Mouse (Mus musculus) cortical plate, adult 2 months (tissue): ENCODE measurements around the gene Olfr1115. TPM values are rescaled to one million over a fixed set of nuclear protein-coding genes. Genes with fewer than 3 reads are reported as not detected.
"Not testable (repeated sequence)": the region's sequence is repeated elsewhere in the genome, so short reads cannot be mapped to it uniquely, and the experiment has no call there.

Experiments
- H3K27ac ChIP-seq: fragments of 200-500 bp; 2 replicates; pipeline ENCODE4 v1.5.1; 2012; ENCODE audit warnings: low read length, control low read depth, inconsistent platforms; ENCODE audit not compliant: insufficient read depth
- H3K4me1 ChIP-seq: fragments of 200-500 bp; 2 replicates; pipeline ENCODE4 v1.6.1; 2011; ENCODE audit warnings: low read length; ENCODE audit not compliant: control insufficient read depth, insufficient read depth
- H3K4me3 ChIP-seq: fragments of 200-500 bp; 2 replicates; pipeline ENCODE4 v1.5.1; 2011; ENCODE audit warnings: mild to moderate bottlenecking, low read length, control low read depth; ENCODE audit not compliant: insufficient read depth
- CTCF ChIP-seq: fragments of 200-500 bp; IDR thresholded peaks from 2 replicates; pipeline ENCODE4 v1.5.1; 2011; ENCODE audit warnings: mild to moderate bottlenecking, control low read depth, low read length; ENCODE audit not compliant: insufficient read depth; ENCODE audit errors: extremely low read depth
- POLR2A ChIP-seq: fragments of 200-500 bp; IDR thresholded peaks from 2 replicates; pipeline ENCODE4 v1.6.1; 2011; ENCODE audit warnings: mild to moderate bottlenecking, low read length, control low read depth; ENCODE audit not compliant: insufficient read depth; ENCODE audit errors: extremely low read depth
- polyA plus RNA-seq: library from polyadenylated mRNA; depleted of rRNA; stranded (reverse); fragments of >200 nt; gene quantifications from 2 replicates; pipeline ENCODE4 v1.2.3, GENCODE M21; 2012; rRNA removed

The Olfr1115 gene
- not detected in 2 replicates for polyA plus RNA-seq

- Histone ChIP-seq H3K4me3 (no peak within 1 kb of the TSS), H3K4me1 (no peaks in the 10 kb centered on the region), H3K27ac (no peak within 1 kb of the TSS)
- TF ChIP-seq CTCF, result no peak
- no peak for TF ChIP-seq POLR2A
These were observed at the start of gene Olfr1115 for GRCm38 (mm10) chr2:87247713-87248112. Gene Olfr1115, plus strand, starts transcription at chr2:87248013.

GRCm38 (mm10) chr2:87208670-87209069 is 39.1 kb upstream of the Olfr1115 start, which contains the start of gene Olfr1113:
Gene Olfr1113, plus strand, starts transcription at chr2:87208970.
- Histone ChIP-seq H3K4me3 (no peak within 1 kb of the TSS), H3K27ac (no peak within 1 kb of the TSS), H3K4me1 (no peaks in the 10 kb centered on the region)
- TF ChIP-seq CTCF, result no peak

GRCm38 (mm10) chr2:87267234-87267633 is 19.4 kb downstream of the Olfr1115 start, which contains the start of gene Olfr1116:
Gene Olfr1116, plus strand, starts transcription at chr2:87267534.
- no peak within 1 kb of the TSS for H3K27ac ChIP-seq
- TF ChIP-seq POLR2A (no peak), CTCF (no peak)
- H3K4me1 ChIP-seq, result no peaks in the 10 kb centered on the region
- H3K4me3 ChIP-seq, result no peak within 1 kb of the TSS

GRCm38 (mm10) chr2:87293977-87294376 is 46.2 kb downstream of the Olfr1115 start:
- not testable (repeated sequence) for H3K4me3 ChIP-seq, H3K27ac ChIP-seq, H3K4me1 ChIP-seq

Other genes starting within 250 kb of the Olfr1115 start
- gene Olfr1102, start 249.6 kb upstream of the Olfr1115 start, polyA plus RNA-seq, result not detected in 2 replicates
- gene Olfr1104, start 220.9 kb upstream of the Olfr1115 start, polyA plus RNA-seq, result not detected in 2 replicates
- not detected in 2 replicates for gene Olfr1105, start 211.5 kb upstream of the Olfr1115 start, polyA plus RNA-seq
- gene Olfr1106, start 195.7 kb upstream of the Olfr1115 start, polyA plus RNA-seq, result not detected in 2 replicates
- gene Olfr1107, start 172.2 kb upstream of the Olfr1115 start, polyA plus RNA-seq, result not detected in 2 replicates
- not detected in 2 replicates for gene Olfr1109, start 152.0 kb upstream of the Olfr1115 start, polyA plus RNA-seq
- gene Olfr259, start 133.4 kb upstream of the Olfr1115 start, polyA plus RNA-seq, result not detected in 2 replicates
- not detected in 2 replicates for gene Olfr1110, start 107.7 kb upstream of the Olfr1115 start, polyA plus RNA-seq
- gene Olfr1111, start 95.4 kb upstream of the Olfr1115 start, polyA plus RNA-seq, result not detected in 2 replicates
- gene Olfr1112, start 60.2 kb upstream of the Olfr1115 start, polyA plus RNA-seq, result not detected in 2 replicates
- gene Olfr1113, start 39.0 kb upstream of the Olfr1115 start, polyA plus RNA-seq, result not detected in 2 replicates
- not detected in 2 replicates for gene Olfr1116, start 19.5 kb downstream of the Olfr1115 start, polyA plus RNA-seq
- gene Olfr1118, start 59.6 kb downstream of the Olfr1115 start, polyA plus RNA-seq, result not detected in 2 replicates
- gene Olfr1120, start 106.8 kb downstream of the Olfr1115 start, polyA plus RNA-seq, result not detected in 2 replicates
- gene Olfr1121, start 121.9 kb downstream of the Olfr1115 start, polyA plus RNA-seq, result not detected in 2 replicates
- gene Olfr1122, start 137.8 kb downstream of the Olfr1115 start, polyA plus RNA-seq, result not detected in 2 replicates
- not detected in 2 replicates for gene Olfr1123, start 168.6 kb downstream of the Olfr1115 start, polyA plus RNA-seq
- not detected in 2 replicates for gene Olfr1124, start 182.3 kb downstream of the Olfr1115 start, polyA plus RNA-seq
- gene Olfr1126, start 205.9 kb downstream of the Olfr1115 start, polyA plus RNA-seq, result not detected in 2 replicates
- gene Pramel7, start 249.1 kb downstream of the Olfr1115 start, polyA plus RNA-seq, result not detected in 2 replicates